Mouse (Mus musculus) neural tube, embryonic 12.5 days (tissue): Measurements from ENCODE around the gene Lima1. TPM values are rescaled to one million over a fixed set of nuclear protein-coding genes. Genes with fewer than 3 reads are reported as not detected.

ENCODE experiments used
- ATAC-seq: fragments of 200-750 bp; cut with Nextera tagmentation; 2 replicates; pipeline ENCODE4 v1.8.0; 2017; ENCODE audit warnings: low read depth, mild to moderate bottlenecking, moderate TSS enrichment, moderate library complexity; ENCODE audit not compliant: low FRiP score
- H3K27ac ChIP-seq: fragments of 300-500 bp; sonication (generic); 2 replicates; pipeline ENCODE4 v1.5.1; 2016
- H3K27me3 ChIP-seq: fragments of 300-500 bp; sonication (generic); replicated peaks from 2 replicates; pipeline ENCODE4 v1.6.1; 2016; ENCODE audit warnings: mild to moderate bottlenecking
- H3K36me3 ChIP-seq: fragments of 300-500 bp; sonication (generic); 2 replicates; pipeline ENCODE4 v1.6.1; 2016; ENCODE audit warnings: mild to moderate bottlenecking
- H3K4me1 ChIP-seq: fragments of 300-500 bp; sonication (generic); 2 replicates; pipeline ENCODE4 v1.6.1; 2016
- H3K4me2 ChIP-seq: fragments of 300-500 bp; sonication (generic); replicated peaks from 2 replicates; pipeline ENCODE4 v1.6.1; 2016; ENCODE audit warnings: mild to moderate bottlenecking
- H3K4me3 ChIP-seq: fragments of 300-500 bp; sonication (generic); 2 replicates; pipeline ENCODE4 v1.5.1; 2016
- H3K9ac ChIP-seq: fragments of 300-500 bp; sonication (generic); 2 replicates; pipeline ENCODE4 v1.6.1; 2016; ENCODE audit warnings: mild to moderate bottlenecking
- H3K9me3 ChIP-seq: fragments of 300-500 bp; sonication (generic); 2 replicates; pipeline ENCODE4 v1.6.1; 2016; ENCODE audit warnings: mild to moderate bottlenecking
- WGBS: fragments of 180-500 bp; shearing (Covaris S2); methylation state at CpG from one replicate; pipeline ENCODE4 v1.1.7; 2016; 5-methylcytosine and 5-hydroxymethylcytosine counted together
- polyA plus RNA-seq: library from polyadenylated mRNA; unstranded; fragments of >200 nt; fragmentation: Nextera tagmentation; extraction: Ambion mirVana; gene quantifications from 2 replicates; pipeline ENCODE4 v1.2.1, GENCODE M21; 2016

Gene Lima1
- polyA plus RNA-seq, 1 experiment from 2014 or later: 35.5 TPM

GRCm38 (mm10) chr15:99807776-99808735 lies 67.2 kb downstream of the Lima1 start:
- Histone ChIP-seq H3K9ac (0 out of 2 replicates have a peak overlapping the region, but pooled peaks have one; percentile 13), H3K4me3 (no peak overlapping the region)
- peak; percentile 88 for ATAC-seq

GRCm38 (mm10) chr15:99806171-99806570 lies 69.1 kb downstream of the Lima1 start:
- WGBS: 12% methylated on average over 7 of the region's 7 CpGs

More at GRCm38 (mm10) chr15:99807776-99808735, 67.2 kb downstream of the Lima1 start:
- Histone ChIP-seq H3K36me3 (0 out of 2 replicates have a peak, but pooled peaks cover 5% of the 10 kb centered on the region), H3K9me3 (no peaks in the 10 kb centered on the region), H3K4me1 (peaks cover 15% of the 10 kb centered on the region), H3K27ac (peak overlapping the region; percentile 67), H3K27me3 (no peaks in the 10 kb centered on the region), H3K4me2 (peak overlapping the region; percentile 19)
- WGBS: 23% methylated on average over 21 of the region's 21 CpGs

GRCm38 (mm10) chr15:99805673-99806072 lies 69.6 kb downstream of the Lima1 start:
- H3K27ac ChIP-seq: no peak overlapping the region
- ATAC-seq: no peak

More at GRCm38 (mm10) chr15:99806171-99806570, 69.1 kb downstream of the Lima1 start:
- ATAC-seq: no peak
- no peaks in the 10 kb centered on the region for H3K27me3 ChIP-seq
- peaks cover 18% of the 10 kb centered on the region for H3K4me1 ChIP-seq
- H3K4me2 ChIP-seq: 0 out of 2 replicates have a peak overlapping the region, but pooled peaks have one; percentile 12
- H3K9me3 ChIP-seq: no peaks in the 10 kb centered on the region
- no peak overlapping the region for H3K27ac ChIP-seq
- no peak overlapping the region for H3K9ac ChIP-seq
- no peak overlapping the region for H3K4me3 ChIP-seq
- 0 out of 2 replicates have a peak, but pooled peaks cover 5% of the 10 kb centered on the region for H3K36me3 ChIP-seq

GRCm38 (mm10) chr15:99803186-99803644 lies 72.0 kb downstream of the Lima1 start:
- no peak overlapping the region for H3K4me2 ChIP-seq
- WGBS: 41% methylated on average over 6 of the region's 6 CpGs
- H3K27ac ChIP-seq: no peak overlapping the region
- H3K4me1 ChIP-seq: peaks cover 13% of the 10 kb centered on the region
- H3K36me3 ChIP-seq: 0 out of 2 replicates have a peak, but pooled peaks cover 8% of the 10 kb centered on the region
- ATAC-seq: no peak
- H3K9me3 ChIP-seq: no peaks in the 10 kb centered on the region
- H3K27me3 ChIP-seq: no peaks in the 10 kb centered on the region
- no peak overlapping the region for H3K4me3 ChIP-seq
- H3K9ac ChIP-seq: no peak overlapping the region

More at GRCm38 (mm10) chr15:99805673-99806072, 69.6 kb downstream of the Lima1 start:
- Histone ChIP-seq H3K4me3 (no peak overlapping the region), H3K9me3 (no peaks in the 10 kb centered on the region), H3K4me2 (no peak overlapping the region), H3K36me3 (0 out of 2 replicates have a peak, but pooled peaks cover 5% of the 10 kb centered on the region), H3K27me3 (no peaks in the 10 kb centered on the region), H3K9ac (no peak overlapping the region), H3K4me1 (peaks cover 18% of the 10 kb centered on the region)
- 90% methylated on average over 4 of the region's 4 CpGs for WGBS

- 38% methylated on average over 24 of the region's 24 CpGs for WGBS
Observed at GRCm38 (mm10) chr15:99801885-99802572, 73.2 kb downstream of the Lima1 start.

GRCm38 (mm10) chr15:99799706-99800105 lies 75.5 kb downstream of the Lima1 start:
- Histone ChIP-seq H3K9me3 (no peaks in the 10 kb centered on the region), H3K4me2 (no peak overlapping the region), H3K4me3 (no peak overlapping the region), H3K4me1 (peaks cover 6% of the 10 kb centered on the region), H3K27me3 (no peaks in the 10 kb centered on the region), H3K27ac (no peak overlapping the region), H3K9ac (no peak overlapping the region), H3K36me3 (0 out of 2 replicates have a peak, but pooled peaks cover 2% of the 10 kb centered on the region)
- ATAC-seq: no peak
- 75% methylated on average over 6 of the region's 6 CpGs for WGBS

More at GRCm38 (mm10) chr15:99801885-99802572, 73.2 kb downstream of the Lima1 start:
- Histone ChIP-seq H3K9ac (no peak overlapping the region), H3K4me3 (no peak overlapping the region), H3K27me3 (no peaks in the 10 kb centered on the region), H3K36me3 (0 out of 2 replicates have a peak, but pooled peaks cover 8% of the 10 kb centered on the region), H3K4me2 (no peak overlapping the region), H3K9me3 (no peaks in the 10 kb centered on the region), H3K27ac (no peak overlapping the region), H3K4me1 (peaks cover 6% of the 10 kb centered on the region)
- no peak for ATAC-seq

- ATAC-seq: no peak
- Histone ChIP-seq H3K9me3 (no peaks in the 10 kb centered on the region), H3K9ac (no peak overlapping the region), H3K36me3 (peaks cover 12% of the 10 kb centered on the region), H3K4me3 (no peak overlapping the region), H3K4me1 (peaks cover 3% of the 10 kb centered on the region), H3K27me3 (no peaks in the 10 kb centered on the region), H3K27ac (no peak overlapping the region), H3K4me2 (no peak overlapping the region)
- WGBS: 88% methylated on average over 5 of the region's 5 CpGs
Observed at GRCm38 (mm10) chr15:99797898-99798297, 77.4 kb downstream of the Lima1 start.

GRCm38 (mm10) chr15:99796735-99797134 lies 78.5 kb downstream of the Lima1 start:
- Histone ChIP-seq H3K4me2 (no peak overlapping the region), H3K36me3 (peaks cover 17% of the 10 kb centered on the region), H3K4me3 (no peak overlapping the region), H3K9me3 (no peaks in the 10 kb centered on the region), H3K27ac (no peak overlapping the region), H3K27me3 (no peaks in the 10 kb centered on the region), H3K4me1 (no peaks in the 10 kb centered on the region), H3K9ac (no peak overlapping the region)
- 44% methylated on average over 9 of the region's 9 CpGs for WGBS
- ATAC-seq: no peak

GRCm38 (mm10) chr15:99796066-99796465 lies 79.2 kb downstream of the Lima1 start:
- Histone ChIP-seq H3K27me3 (no peaks in the 10 kb centered on the region), H3K36me3 (peaks cover 17% of the 10 kb centered on the region), H3K9ac (no peak overlapping the region), H3K4me3 (no peak overlapping the region), H3K4me2 (no peak overlapping the region), H3K4me1 (no peaks in the 10 kb centered on the region), H3K27ac (no peak overlapping the region), H3K9me3 (no peaks in the 10 kb centered on the region)
- ATAC-seq: no peak
- 88% methylated on average over 3 of the region's 3 CpGs for WGBS

GRCm38 (mm10) chr15:99792221-99792815 lies 82.9 kb downstream of the Lima1 start:
- Histone ChIP-seq H3K4me1 (no peaks in the 10 kb centered on the region), H3K9ac (no peak overlapping the region), H3K4me3 (no peak overlapping the region), H3K4me2 (no peak overlapping the region), H3K36me3 (peaks cover 15% of the 10 kb centered on the region), H3K9me3 (no peaks in the 10 kb centered on the region), H3K27me3 (no peaks in the 10 kb centered on the region), H3K27ac (no peak overlapping the region)
- ATAC-seq: no peak
- 92% methylated on average over 16 of the region's 16 CpGs for WGBS

GRCm38 (mm10) chr15:99791003-99791402 lies 84.3 kb downstream of the Lima1 start:
- no peak overlapping the region for H3K9ac ChIP-seq
- H3K9me3 ChIP-seq: no peaks in the 10 kb centered on the region
- 93% methylated on average over 3 of the region's 3 CpGs for WGBS
- ATAC-seq: no peak
- H3K4me1 ChIP-seq: no peaks in the 10 kb centered on the region
- no peak overlapping the region for H3K27ac ChIP-seq
- no peak overlapping the region for H3K4me3 ChIP-seq
- no peak overlapping the region for H3K4me2 ChIP-seq
- peaks cover 22% of the 10 kb centered on the region for H3K36me3 ChIP-seq
- H3K27me3 ChIP-seq: no peaks in the 10 kb centered on the region
